Mouse (Mus musculus): ENCODE measurements around the gene Lrba.

Lrba gene

GRCm38 (mm10) chr3:86761095-86762035 is 536.9 kb downstream of the Lrba start:
- peak; percentile 68 for DNase-seq

GRCm38 (mm10) chr3:86762036-86762415 is 537.5 kb downstream of the Lrba start:
- no peak for DNase-seq

- no peak for DNase-seq
These were observed 538.0 kb downstream of the Lrba start for GRCm38 (mm10) chr3:86762456-86762855.

- no peak for DNase-seq
These were observed 544.1 kb downstream of the Lrba start for GRCm38 (mm10) chr3:86768553-86768952.

GRCm38 (mm10) chr3:86768969-86769368 is 544.5 kb downstream of the Lrba start:
- DNase-seq, result no peak

GRCm38 (mm10) chr3:86774566-86775443 is 550.3 kb downstream of the Lrba start:
- DNase-seq, result no peak

- DNase-seq, result no peak
These were observed 551.0 kb downstream of the Lrba start for GRCm38 (mm10) chr3:86775444-86775828.

GRCm38 (mm10) chr3:86779704-86780103 is 555.2 kb downstream of the Lrba start:
- no peak for DNase-seq

GRCm38 (mm10) chr3:86784051-86784450 is 559.6 kb downstream of the Lrba start:
- no peak for DNase-seq

- no peak for DNase-seq
These were observed 560.5 kb downstream of the Lrba start for GRCm38 (mm10) chr3:86784930-86785329.

- no peak for DNase-seq
These were observed 561.8 kb downstream of the Lrba start for GRCm38 (mm10) chr3:86786280-86786679.

GRCm38 (mm10) chr3:86786845-86787351 is 562.4 kb downstream of the Lrba start:
- no peak for DNase-seq

GRCm38 (mm10) chr3:86787423-86788123 is 563.1 kb downstream of the Lrba start:
- no peak for DNase-seq

- DNase-seq, result peak; percentile 54
These were observed 564.2 kb downstream of the Lrba start for GRCm38 (mm10) chr3:86788711-86789110.

GRCm38 (mm10) chr3:86789752-86790151 is 565.3 kb downstream of the Lrba start:
- no peak for DNase-seq

- no peak for DNase-seq
These were observed 568.8 kb downstream of the Lrba start for GRCm38 (mm10) chr3:86793264-86793663.

- no peak for DNase-seq
These were observed 569.3 kb downstream of the Lrba start for GRCm38 (mm10) chr3:86793720-86794191.

GRCm38 (mm10) chr3:86796716-86797115 is 572.2 kb downstream of the Lrba start:
- no peak for DNase-seq

GRCm38 (mm10) chr3:86797871-86798460 is 573.5 kb downstream of the Lrba start:
- no peak for DNase-seq

- no peak for DNase-seq
These were observed 574.6 kb downstream of the Lrba start for GRCm38 (mm10) chr3:86799041-86799440.

GRCm38 (mm10) chr3:86800841-86801240 is 576.4 kb downstream of the Lrba start:
- DNase-seq, result no peak

- DNase-seq, result no peak
These were observed 578.3 kb downstream of the Lrba start for GRCm38 (mm10) chr3:86802825-86803224.

Data from thymus, postnatal 25 days (tissue).